Mouse (Mus musculus) retina, adult 2 months (tissue): ENCODE measurements around the gene Nelfe.
A peak's percentile ranks its signal among the peaks of the same experiment; 100 is the strongest.
"Not testable (repeated sequence)": the region's sequence is repeated elsewhere in the genome, so short reads cannot be mapped to it uniquely, and the experiment has no call there.

Experiments used
- DNase-seq: peaks from one replicate; pipeline ENCODE4 v3.0.0-alpha.2; 2012; ENCODE audit warnings: low read depth, low spot score

Nelfe gene

GRCm38 (mm10) chr17:34849722-34850516 is at the start of gene Nelfe, which contains the start of gene Skiv2l:
Nelfe (plus strand) TSS chr17:34850391.
Skiv2l (minus strand) TSS chr17:34850210.
- peak; percentile 93 for DNase-seq

GRCm38 (mm10) chr17:34800781-34801305 is 49.3 kb upstream of the Nelfe start:
- DNase-seq = not testable (repeated sequence)

GRCm38 (mm10) chr17:34802756-34803155 is 47.4 kb upstream of the Nelfe start:
- DNase-seq = not testable (repeated sequence)

- DNase-seq = not testable (repeated sequence)
Observed at GRCm38 (mm10) chr17:34803367-34803766, 46.8 kb upstream of the Nelfe start.

- DNase-seq = not testable (repeated sequence)
Observed at GRCm38 (mm10) chr17:34804301-34804700, 45.9 kb upstream of the Nelfe start, which contains the start of gene Cyp21a1. Cyp21a1 (minus strand) TSS chr17:34804561.

- no peak for DNase-seq
Observed at GRCm38 (mm10) chr17:34804871-34805562, 45.2 kb upstream of the Nelfe start.

- DNase-seq = no peak
Observed at GRCm38 (mm10) chr17:34807176-34807575, 43.0 kb upstream of the Nelfe start.

GRCm38 (mm10) chr17:34808599-34809205 is 41.5 kb upstream of the Nelfe start:
- DNase-seq = no peak

- not testable (repeated sequence) for DNase-seq
Observed at GRCm38 (mm10) chr17:34810411-34810810, 39.8 kb upstream of the Nelfe start.

GRCm38 (mm10) chr17:34810811-34811210 is 39.4 kb upstream of the Nelfe start:
- DNase-seq = not testable (repeated sequence)

GRCm38 (mm10) chr17:34811275-34811674 is 38.9 kb upstream of the Nelfe start:
- DNase-seq = no peak

GRCm38 (mm10) chr17:34813747-34814146 is 36.4 kb upstream of the Nelfe start:
- DNase-seq = not testable (repeated sequence)

- no peak for DNase-seq
Observed at GRCm38 (mm10) chr17:34814818-34815370, 35.3 kb upstream of the Nelfe start.

- DNase-seq = not testable (repeated sequence)
Observed at GRCm38 (mm10) chr17:34830776-34831175, 19.4 kb upstream of the Nelfe start.

- no peak for DNase-seq
Observed at GRCm38 (mm10) chr17:34836155-34836855, 13.9 kb upstream of the Nelfe start.

- peak; percentile 90 for DNase-seq
Observed at GRCm38 (mm10) chr17:34836856-34837221, 13.4 kb upstream of the Nelfe start, which contains the start of the genes Stk19 and Dxo. Stk19 (minus strand) TSS chr17:34836945. Dxo (plus strand) TSS chr17:34837019.

- no peak for DNase-seq
Observed at GRCm38 (mm10) chr17:34837464-34838324, 12.5 kb upstream of the Nelfe start.

GRCm38 (mm10) chr17:34838785-34839184 is 11.4 kb upstream of the Nelfe start:
- DNase-seq = no peak

- no peak for DNase-seq
Observed at GRCm38 (mm10) chr17:34840736-34841307, 9.4 kb upstream of the Nelfe start.

GRCm38 (mm10) chr17:34844884-34845283 is 5.3 kb upstream of the Nelfe start:
- no peak for DNase-seq
